Mouse (Mus musculus) urinary bladder, adult 18-20 months (tissue): ENCODE results near the gene Eci2.
"Not testable (repeated sequence)": the region's sequence is repeated elsewhere in the genome, so short reads cannot be mapped to it uniquely, and the experiment has no call there.

ENCODE experiments used
- DNase-seq, 2 experiments: peaks; one replicate each; pipeline ENCODE4 v3.0.0; 2022; ENCODE audit warnings: low spot score in 2 of 2, mixed read lengths in 2 of 2

Gene Eci2

GRCm38 (mm10) chr13:34991581-34992273, 35.2 kb downstream of the Eci2 start:
- DNase-seq: no peak

DNA sequence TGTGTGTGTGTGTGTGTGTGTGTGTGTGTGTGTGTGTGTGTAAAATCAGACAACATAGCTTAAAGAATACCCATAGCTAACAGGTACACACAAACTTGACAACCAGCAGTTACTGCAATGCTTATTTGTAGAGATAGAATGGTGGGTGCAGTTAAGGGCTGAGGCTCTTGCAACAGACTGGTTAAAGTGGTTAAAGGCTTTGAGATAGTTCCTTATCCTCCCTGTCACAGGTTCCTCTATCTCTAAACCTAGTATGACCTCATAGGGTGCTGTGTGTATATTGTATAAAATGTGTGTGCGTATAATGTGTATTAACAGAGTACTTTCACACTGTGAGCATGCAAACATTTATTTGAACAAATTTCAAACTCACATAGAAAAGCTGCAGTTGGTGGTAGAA, 43.4 kb downstream of the Eci2 start:
- DNase-seq: not testable (repeated sequence)

GRCm38 (mm10) chr13:34978635-34979034, 48.3 kb downstream of the Eci2 start:
- not testable (repeated sequence) for DNase-seq

DNA sequence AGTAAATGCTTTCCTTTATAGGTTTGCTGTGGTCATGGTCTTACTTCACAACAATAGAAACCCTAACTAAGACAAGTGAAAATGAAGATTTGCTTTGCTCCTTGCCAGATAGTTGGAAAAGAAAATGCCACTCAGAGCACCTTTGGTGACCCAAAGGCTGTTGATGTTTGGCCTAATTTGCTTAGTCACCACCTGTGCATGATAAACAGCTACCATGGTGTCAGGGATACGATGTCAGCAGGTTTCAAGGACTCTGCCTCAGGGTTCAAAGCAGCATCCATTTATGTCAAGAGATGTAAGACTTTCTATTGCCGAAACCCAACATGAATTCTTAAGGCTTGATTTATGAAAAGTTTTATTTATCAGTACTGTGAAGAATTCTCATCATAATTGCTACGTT, 49.5 kb downstream of the Eci2 start:
- no peak for DNase-seq

- no peak for DNase-seq
Observed at GRCm38 (mm10) chr13:34976116-34976515, 50.8 kb downstream of the Eci2 start.

DNA sequence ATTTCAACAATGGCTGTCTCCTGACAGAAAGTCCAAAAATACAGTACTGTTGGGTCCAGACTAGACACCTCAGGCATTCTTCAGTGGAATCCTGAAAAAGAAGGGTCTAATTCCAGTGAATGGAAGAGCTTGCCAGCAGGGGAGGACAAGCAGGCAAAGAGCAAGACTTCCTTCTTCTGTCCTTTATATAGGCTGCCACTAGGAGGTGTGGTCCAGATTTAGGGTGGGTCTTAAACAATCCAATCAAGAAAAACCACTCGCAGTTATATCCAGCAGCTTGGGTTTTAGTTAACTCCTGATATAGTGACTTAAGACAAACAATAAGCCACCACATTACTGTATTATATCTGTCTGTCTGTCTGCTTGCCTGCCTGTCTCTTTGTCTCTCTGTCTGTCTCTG, 53.1 kb downstream of the Eci2 start:
- DNase-seq: no peak

DNA sequence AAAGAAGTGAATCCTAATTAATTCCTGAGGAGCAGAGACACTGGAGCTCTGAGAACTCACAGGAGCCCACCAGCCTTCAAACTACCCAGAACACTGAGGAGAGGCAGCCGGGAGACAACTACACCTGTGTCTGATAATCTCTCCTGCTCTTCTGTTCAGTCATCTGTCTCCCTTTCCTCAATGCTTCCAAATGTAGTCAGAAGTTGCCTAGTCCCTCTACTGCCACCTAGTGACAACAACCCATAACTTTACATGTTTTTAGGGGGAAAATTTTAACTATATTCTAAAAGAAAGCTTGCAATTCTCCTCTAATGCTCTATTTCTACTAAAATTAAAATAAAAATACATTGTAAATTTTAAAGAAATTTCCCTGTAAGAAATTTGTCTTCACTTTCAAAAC, 53.7 kb downstream of the Eci2 start:
- DNase-seq: no peak

DNA sequence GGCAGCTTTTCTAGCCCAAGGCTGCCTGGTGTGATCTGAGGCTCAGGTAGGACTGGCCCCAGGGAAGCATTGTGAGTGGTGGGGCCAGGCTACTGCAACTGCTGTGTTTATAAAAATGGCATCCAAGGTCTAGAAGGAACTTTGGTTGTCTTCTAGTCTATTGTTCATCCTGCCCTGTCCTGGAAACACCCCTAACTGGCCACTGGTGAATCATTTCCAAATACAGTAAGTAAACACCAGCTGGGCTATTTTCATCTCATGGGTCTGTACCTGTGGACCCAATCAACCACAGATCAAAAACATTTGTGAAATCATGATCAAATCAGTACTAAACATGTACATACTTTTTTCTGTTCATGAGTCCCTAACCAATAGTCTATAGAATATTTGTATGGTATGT, 54.4 kb downstream of the Eci2 start:
- DNase-seq: not testable (repeated sequence)

GRCm38 (mm10) chr13:34965647-34966046, 61.2 kb downstream of the Eci2 start:
- not testable (repeated sequence) for DNase-seq

GRCm38 (mm10) chr13:34964866-34965265, 62.0 kb downstream of the Eci2 start:
- no peak for DNase-seq

- peak in 1 of 2 experiments; percentile 9 for DNase-seq
Observed at GRCm38 (mm10) chr13:34964419-34964818, 62.5 kb downstream of the Eci2 start.

- DNase-seq: peak; percentile 36 to 45
Observed at GRCm38 (mm10) chr13:34963511-34964397, 63.1 kb downstream of the Eci2 start, which contains the start of gene Eci3. Gene Eci3 (minus strand): TSS chr13:34963810.

- no peak for DNase-seq
Observed at GRCm38 (mm10) chr13:34960996-34961770, 65.7 kb downstream of the Eci2 start.

DNA sequence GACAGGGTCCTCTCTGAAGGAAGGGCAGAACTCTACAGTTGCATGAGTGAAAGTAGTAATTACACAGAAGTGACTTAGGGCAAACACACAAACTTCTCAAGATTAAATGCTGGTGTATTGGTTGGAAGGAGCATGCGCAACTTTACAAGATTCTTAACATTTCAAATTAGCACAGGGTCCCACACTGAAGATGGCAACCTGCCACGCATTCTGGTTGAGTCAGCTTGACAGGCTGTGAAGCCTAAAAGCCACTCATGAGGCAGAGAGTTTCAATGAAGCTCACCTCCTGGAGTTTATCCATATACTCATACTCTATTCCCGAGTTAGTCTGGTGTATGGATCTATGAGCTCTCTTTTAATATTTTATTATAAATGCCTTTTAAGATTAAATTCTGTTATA, 68.7 kb downstream of the Eci2 start:
- DNase-seq: not testable (repeated sequence)

DNA sequence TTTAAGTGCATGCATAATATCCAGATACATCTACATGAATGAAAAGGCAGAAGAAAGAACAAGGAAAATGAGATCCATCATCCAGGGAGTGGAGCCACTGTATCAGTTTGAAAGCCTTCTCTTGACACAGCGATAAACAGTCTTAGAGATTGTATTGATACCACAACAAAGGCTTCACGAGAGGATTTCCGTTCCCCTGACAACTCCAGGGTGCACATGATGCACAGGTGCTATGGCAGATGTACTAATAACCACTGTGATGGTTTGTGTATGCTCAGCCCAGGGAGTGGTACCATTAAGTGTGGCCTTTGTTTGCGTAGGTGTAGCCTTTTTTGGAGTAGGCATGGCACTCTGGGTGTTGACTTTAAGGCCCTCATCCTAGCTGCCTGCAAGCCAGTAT, 70.0 kb downstream of the Eci2 start:
- DNase-seq: no peak

- DNase-seq: not testable (repeated sequence)
Observed at GRCm38 (mm10) chr13:34951437-34951836, 75.5 kb downstream of the Eci2 start.

- no peak for DNase-seq
Observed at GRCm38 (mm10) chr13:34942370-34942769, 84.5 kb downstream of the Eci2 start.

GRCm38 (mm10) chr13:34934931-34935644, 91.8 kb downstream of the Eci2 start:
- no peak for DNase-seq
